Mouse (Mus musculus): ENCODE measurements around the gene C9. TPM values are rescaled to one million over a fixed set of nuclear protein-coding genes. Genes with fewer than 3 reads are reported as not detected.
A peak's percentile ranks its signal among the peaks of the same experiment; 100 is the strongest.

C9 gene
- total RNA-seq, 1 experiment from 2014 or later = not detected

GRCm38 (mm10) chr15:6468845-6469244 lies 23.7 kb downstream of the C9 start:
- ATAC-seq (replicated peaks; ENCODE audit: low read depth, poor library complexity, severe bottlenecking) = 0 out of 2 replicates have a peak, but pooled peaks have one; percentile 32

GRCm38 (mm10) chr15:6469384-6469783 lies 24.3 kb downstream of the C9 start:
- ATAC-seq (replicated peaks; ENCODE audit: low read depth, poor library complexity, severe bottlenecking) = no peak

- no peak for ATAC-seq (replicated peaks; ENCODE audit: low read depth, poor library complexity, severe bottlenecking)
Observed at GRCm38 (mm10) chr15:6483561-6483960, 38.4 kb downstream of the C9 start.

- ATAC-seq (replicated peaks; ENCODE audit: low read depth, poor library complexity, severe bottlenecking) = no peak
Observed at GRCm38 (mm10) chr15:6492386-6492785, 47.3 kb downstream of the C9 start.

GRCm38 (mm10) chr15:6498396-6499070 lies 53.4 kb downstream of the C9 start:
- no peak for ATAC-seq (replicated peaks; ENCODE audit: low read depth, poor library complexity, severe bottlenecking)

GRCm38 (mm10) chr15:6500787-6501186 lies 55.7 kb downstream of the C9 start:
- ATAC-seq (replicated peaks; ENCODE audit: low read depth, poor library complexity, severe bottlenecking) = peak; percentile 89

- ATAC-seq (replicated peaks; ENCODE audit: low read depth, poor library complexity, severe bottlenecking) = no peak
Observed at GRCm38 (mm10) chr15:6517525-6517924, 72.4 kb downstream of the C9 start.

GRCm38 (mm10) chr15:6519417-6520255 lies 74.5 kb downstream of the C9 start:
- ATAC-seq (replicated peaks; ENCODE audit: low read depth, poor library complexity, severe bottlenecking) = peak; percentile 49

GRCm38 (mm10) chr15:6520505-6521155 lies 75.5 kb downstream of the C9 start:
- ATAC-seq (replicated peaks; ENCODE audit: low read depth, poor library complexity, severe bottlenecking) = 0 out of 2 replicates have a peak, but pooled peaks have one; percentile 10

GRCm38 (mm10) chr15:6522653-6523167 lies 77.6 kb downstream of the C9 start, which contains the start of gene Fyb:
Gene Fyb (plus strand): TSS chr15:6522853.
- ATAC-seq (replicated peaks; ENCODE audit: low read depth, poor library complexity, severe bottlenecking) = peak; percentile 72

- no peak for ATAC-seq (replicated peaks; ENCODE audit: low read depth, poor library complexity, severe bottlenecking)
Observed at GRCm38 (mm10) chr15:6524801-6525200, 79.7 kb downstream of the C9 start.

- ATAC-seq (replicated peaks; ENCODE audit: low read depth, poor library complexity, severe bottlenecking) = no peak; the same call in 1 of the 2 replicates
Observed at GRCm38 (mm10) chr15:6525386-6525785, 80.3 kb downstream of the C9 start.

- ATAC-seq (replicated peaks; ENCODE audit: low read depth, poor library complexity, severe bottlenecking) = peak; percentile 42; the same call in 1 of the 2 replicates
Observed at GRCm38 (mm10) chr15:6533858-6534343, 88.8 kb downstream of the C9 start.

GRCm38 (mm10) chr15:6534592-6534991 lies 89.5 kb downstream of the C9 start:
- ATAC-seq (replicated peaks; ENCODE audit: low read depth, poor library complexity, severe bottlenecking) = no peak

GRCm38 (mm10) chr15:6539639-6540338 lies 94.7 kb downstream of the C9 start:
- peak; percentile 99 for ATAC-seq (replicated peaks; ENCODE audit: low read depth, poor library complexity, severe bottlenecking)

Other genes starting within 250 kb of the C9 start
- 0.59 TPM in 1 of 2 replicates, not detected in the other for gene Dab2, start 145.5 kb upstream of the C9 start, total RNA-seq (2017)
- 40.5 and 132 TPM in 2 replicates for gene Fyb, start 77.5 kb downstream of the C9 start, total RNA-seq (2017)